Mouse (Mus musculus) embryonic facial prominence, embryonic 11.5 days (tissue): ENCODE results near the gene Cdk2ap2. TPM values are rescaled to one million over a fixed set of nuclear protein-coding genes. Genes with fewer than 3 reads are reported as not detected.
"Not testable (repeated sequence)": the region's sequence is repeated elsewhere in the genome, so short reads cannot be mapped to it uniquely, and the experiment has no call there.

Experiments
- ATAC-seq: fragments of 200-750 bp; cut with Nextera tagmentation; replicated peaks from 2 replicates; pipeline ENCODE4 v1.8.0; 2017; ENCODE audit warnings: low read depth; ENCODE audit not compliant: insufficient number of reproducible peaks, low FRiP score, low TSS enrichment
- DNase-seq: peaks from one replicate; pipeline ENCODE4 v3.0.0-alpha.2; 2015; ENCODE audit warnings: low spot score
- H3K27ac ChIP-seq: fragments of 300-500 bp; sonication (generic); replicated peaks from 2 replicates; pipeline ENCODE4 v1.5.1; 2014; ENCODE audit warnings: mild to moderate bottlenecking, low read depth, low read length, control low read depth
- H3K27me3 ChIP-seq: fragments of 300-500 bp; sonication (generic); 2 replicates; pipeline ENCODE4 v1.6.1; 2014; ENCODE audit warnings: mild to moderate bottlenecking, low read length, moderate library complexity, mixed read lengths; ENCODE audit not compliant: control insufficient read depth, insufficient read depth
- H3K36me3 ChIP-seq: fragments of 300-500 bp; sonication (generic); replicated peaks from 2 replicates; pipeline ENCODE4 v1.6.1; 2014; ENCODE audit warnings: low read depth, mild to moderate bottlenecking, low read length, moderate library complexity, mixed read lengths; ENCODE audit not compliant: control insufficient read depth, insufficient read depth
- H3K4me1 ChIP-seq: fragments of 300-500 bp; sonication (generic); 2 replicates; pipeline ENCODE4 v1.6.1; 2014; ENCODE audit warnings: low read length, mixed read lengths; ENCODE audit not compliant: control insufficient read depth, insufficient read depth
- H3K4me2 ChIP-seq: fragments of 300-500 bp; sonication (generic); 2 replicates; pipeline ENCODE4 v1.6.1; 2014; ENCODE audit warnings: low read depth, mild to moderate bottlenecking, control low read depth, low read length, moderate library complexity
- H3K4me3 ChIP-seq: fragments of 300-500 bp; sonication (generic); 2 replicates; pipeline ENCODE4 v1.5.1; 2014; ENCODE audit warnings: low read depth, low read length, control low read depth
- H3K9ac ChIP-seq: fragments of 300-500 bp; sonication (generic); replicated peaks from 2 replicates; pipeline ENCODE4 v1.6.1; 2014; ENCODE audit warnings: mild to moderate bottlenecking, control low read depth, low read length
- H3K9me3 ChIP-seq: fragments of 300-500 bp; sonication (generic); replicated peaks from 2 replicates; pipeline ENCODE4 v1.6.1; 2016; ENCODE audit warnings: mild to moderate bottlenecking, low read length, inconsistent platforms, mixed read lengths; ENCODE audit not compliant: control insufficient read depth
- WGBS: fragments of 180-500 bp; shearing (Covaris S2); extraction: QIAGEN DNeasy Blood & Tissue Kit; methylation state at CpG from one replicate; pipeline ENCODE4 v1.1.7; 2014; 5-methylcytosine and 5-hydroxymethylcytosine counted together
- polyA plus RNA-seq: library from polyadenylated mRNA; unstranded; fragments of >200 nt; fragmentation: Nextera tagmentation; extraction: Ambion mirVana; gene quantifications from 2 replicates; pipeline ENCODE4 v1.2.1, GENCODE M21; 2014

Gene Cdk2ap2
- polyA plus RNA-seq, 1 experiment from 2014 or later = 58.6 TPM

GRCm38 (mm10) chr19:4131075-4131474, 34.1 kb downstream of the Cdk2ap2 start:
- no peaks in the 10 kb centered on the region for H3K36me3 ChIP-seq
- WGBS = 94% methylated on average over 5 of the region's 5 CpGs
- no peak for ATAC-seq

GRCm38 (mm10) chr19:4131768-4132167, 34.8 kb downstream of the Cdk2ap2 start:
- H3K4me3 ChIP-seq = no peak overlapping the region
- H3K9me3 ChIP-seq = no peaks in the 10 kb centered on the region

More at GRCm38 (mm10) chr19:4131075-4131474, 34.1 kb downstream of the Cdk2ap2 start:
- no peaks in the 10 kb centered on the region for H3K27me3 ChIP-seq
- H3K4me2 ChIP-seq = no peak overlapping the region
- no peak overlapping the region for H3K4me3 ChIP-seq
- no peak overlapping the region for H3K27ac ChIP-seq
- H3K9me3 ChIP-seq = no peaks in the 10 kb centered on the region
- no peak overlapping the region for H3K9ac ChIP-seq
- H3K4me1 ChIP-seq = peaks cover 2% of the 10 kb centered on the region
- DNase-seq = no peak

GRCm38 (mm10) chr19:4134354-4134753, 37.4 kb downstream of the Cdk2ap2 start:
- no peaks in the 10 kb centered on the region for H3K4me1 ChIP-seq
- no peaks in the 10 kb centered on the region for H3K27me3 ChIP-seq
- no peaks in the 10 kb centered on the region for H3K36me3 ChIP-seq
- WGBS = 81% methylated on average over 4 of the region's 4 CpGs
- no peak overlapping the region for H3K4me2 ChIP-seq
- no peaks in the 10 kb centered on the region for H3K9me3 ChIP-seq
- H3K9ac ChIP-seq = no peak overlapping the region
- no peak overlapping the region for H3K4me3 ChIP-seq
- H3K27ac ChIP-seq = no peak overlapping the region
- DNase-seq (no peak), ATAC-seq (no peak)

More at GRCm38 (mm10) chr19:4131768-4132167, 34.8 kb downstream of the Cdk2ap2 start:
- Histone ChIP-seq H3K36me3 (no peaks in the 10 kb centered on the region), H3K9ac (no peak overlapping the region), H3K4me2 (no peak overlapping the region), H3K27ac (no peak overlapping the region), H3K27me3 (no peaks in the 10 kb centered on the region), H3K4me1 (peaks cover under 1% of the 10 kb centered on the region)
- no peak for DNase-seq
- ATAC-seq = no peak
- WGBS = 88% methylated on average over 2 of the region's 2 CpGs

- not testable (repeated sequence) for H3K36me3 ChIP-seq, H3K4me3 ChIP-seq, H3K9ac ChIP-seq, H3K9me3 ChIP-seq, H3K27ac ChIP-seq, DNase-seq, H3K27me3 ChIP-seq, ATAC-seq, H3K4me2 ChIP-seq, H3K4me1 ChIP-seq
- WGBS = 78% methylated on average over 6 of the region's 6 CpGs
Measured at GRCm38 (mm10) chr19:4135229-4135962, 38.4 kb downstream of the Cdk2ap2 start.

- not testable (repeated sequence) for H3K36me3 ChIP-seq, H3K27me3 ChIP-seq, H3K27ac ChIP-seq, ATAC-seq, H3K4me1 ChIP-seq, H3K9me3 ChIP-seq, H3K9ac ChIP-seq, H3K4me2 ChIP-seq, H3K4me3 ChIP-seq, DNase-seq
- 27% methylated on average over 8 of the region's 8 CpGs for WGBS
Measured at GRCm38 (mm10) chr19:4135963-4136345, 39.0 kb downstream of the Cdk2ap2 start.

- Histone ChIP-seq H3K4me3 (no peak overlapping the region), H3K4me2 (no peak overlapping the region), H3K36me3 (no peaks in the 10 kb centered on the region), H3K9me3 (no peaks in the 10 kb centered on the region), H3K4me1 (no peaks in the 10 kb centered on the region), H3K27me3 (no peaks in the 10 kb centered on the region), H3K27ac (no peak overlapping the region), H3K9ac (no peak overlapping the region)
- 71% methylated on average over 5 of the region's 5 CpGs for WGBS
- ATAC-seq (no peak), DNase-seq (no peak)
Measured at GRCm38 (mm10) chr19:4136463-4136862, 39.5 kb downstream of the Cdk2ap2 start.

- no peak overlapping the region for H3K27ac ChIP-seq
- H3K36me3 ChIP-seq = no peaks in the 10 kb centered on the region
- no peak overlapping the region for H3K9ac ChIP-seq
- no peak for ATAC-seq
- no peaks in the 10 kb centered on the region for H3K27me3 ChIP-seq
- no peak overlapping the region for H3K4me3 ChIP-seq
- WGBS = 84% methylated on average over 5 of the region's 5 CpGs
- no peak for DNase-seq
- H3K4me1 ChIP-seq = no peaks in the 10 kb centered on the region
- no peaks in the 10 kb centered on the region for H3K9me3 ChIP-seq
- H3K4me2 ChIP-seq = no peak overlapping the region
Measured at GRCm38 (mm10) chr19:4137913-4138312, 40.9 kb downstream of the Cdk2ap2 start.

GRCm38 (mm10) chr19:4139446-4139845, 42.5 kb downstream of the Cdk2ap2 start, which contains the start of gene Gpr152:
Gpr152 (plus strand) TSS chr19:4139787.
- Histone ChIP-seq H3K4me1 (no peaks in the 10 kb centered on the region), H3K4me3 (no peak within 1 kb of the TSS), H3K27ac (no peak within 1 kb of the TSS), H3K36me3 (no peaks in the 10 kb centered on the region), H3K27me3 (no peaks in the 10 kb centered on the region), H3K9ac (no peak within 1 kb of the TSS; the same call in 1 of the 2 replicates), H3K4me2 (no peak within 1 kb of the TSS), H3K9me3 (no peaks in the 10 kb centered on the region)
- DNase-seq (no peak), ATAC-seq (no peak)
- WGBS = 73% methylated on average over 2 of the region's 2 CpGs
